Mouse (Mus musculus) erythroblast, embryonic 14.5 days (primary cell): ENCODE results near the gene Prg3.

Experiments used
- GATA1 ChIP-seq: IDR thresholded peaks from 2 replicates; pipeline ENCODE4 v1.6.1; 2012; ENCODE audit warnings: low read length, inconsistent platforms, mixed read lengths
- TAL1 ChIP-seq: IDR thresholded peaks from 3 replicates; pipeline ENCODE4 v1.6.1; 2012; ENCODE audit warnings: low read length, inconsistent platforms, mixed read lengths

DNA sequence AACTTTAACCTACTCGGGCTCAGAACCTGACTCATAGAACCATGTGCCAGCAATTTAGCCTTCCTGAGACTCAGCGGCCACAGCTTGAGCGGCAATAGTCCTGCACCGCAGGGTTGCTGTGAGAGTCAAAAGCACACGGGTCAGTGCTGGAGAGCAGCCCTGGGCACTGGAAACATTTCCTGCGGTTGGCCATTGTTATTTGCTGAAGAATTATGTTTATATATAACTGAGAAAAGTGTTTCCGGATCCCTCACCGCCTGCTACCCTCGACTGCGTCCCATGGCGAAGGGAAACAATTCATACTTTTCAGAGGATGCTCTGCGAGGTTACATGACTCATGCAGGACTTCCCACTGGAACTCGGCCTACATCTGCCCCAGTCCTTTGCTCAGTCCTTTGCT is 13.5 kb downstream of the Prg3 start:
- TF ChIP-seq GATA1 = no peak
- no peak for TF ChIP-seq TAL1
